26 mouse cellular contexts compared by ENCODE assay signal in genomic region chr7:92884998-92885660, GRCm38 (mm10). TPM values are rescaled to one million over a fixed set of nuclear protein-coding genes. Genes with fewer than 3 reads are reported as not detected.
DNase-seq lines count a peak whose midpoint lies in the region; ATAC-seq lines count a peak whose summit lies in the region.
"Had no signal": no experiment of that assay in that cellular context is flagged by ENCODE, and none has a peak within 500 bp of the region (broad histone marks: within the 10 kb centered on the region; RNA-seq: fewer than 3 reads in every experiment).

No protein-coding gene starts in this region.

- no peaks in the 10 kb centered on the region for H3K9me3 ChIP-seq in heart, embryonic 11.5 days (replicated peaks; ENCODE audit: control insufficient read depth, low read length)
- H3K9me3 ChIP-seq in megakaryocyte, embryonic 14.5 days, result no peaks in the 10 kb centered on the region
- no peaks in the 10 kb centered on the region for H3K9me3 ChIP-seq in liver, embryonic 12.5 days (replicated peaks)
- H3K9me3 ChIP-seq: forebrain, embryonic 13.5 days; heart, embryonic 13.5 days; hindbrain, embryonic 13.5 days; limb, embryonic 10.5 days; neural tube, embryonic 12.5 days had no signal

- no peaks in the 10 kb centered on the region for H3K36me3 ChIP-seq in heart, embryonic 11.5 days (ENCODE audit: control insufficient read depth, insufficient read depth, low read length)
- peaks cover 57% of the 10 kb centered on the region for H3K36me3 ChIP-seq in megakaryocyte, embryonic 14.5 days (replicated peaks; ENCODE audit: low read length)
- H3K36me3 ChIP-seq in liver, embryonic 12.5 days, result peaks cover 32% of the 10 kb centered on the region
- H3K36me3 ChIP-seq: heart, embryonic 13.5 days; hindbrain, embryonic 13.5 days; neural tube, embryonic 12.5 days had no signal

- ATAC-seq in heart, embryonic 11.5 days (replicated peaks; ENCODE audit: insufficient number of reproducible peaks, low FRiP score, low TSS enrichment), result no peak
- no peak for ATAC-seq in megakaryocyte, adult 5-6 weeks (ENCODE audit: poor library complexity, severe bottlenecking)
- ATAC-seq in liver, embryonic 12.5 days, result no peak
- ATAC-seq: CD4-positive, CD25-positive, alpha-beta regulatory T cell, adult 4 months; forebrain, embryonic 13.5 days; Patski had no signal

- 86% methylated on average over 6 of the region's 6 CpGs for WGBS in heart, embryonic 11.5 days (ENCODE audit: insufficient replicate concordance)
- 73% methylated on average over 6 of the region's 6 CpGs for WGBS in liver, embryonic 12.5 days (ENCODE audit: insufficient replicate concordance)

- H3K27ac ChIP-seq in heart, embryonic 11.5 days (ENCODE audit: low read depth, low read length), result 0 out of 2 replicates have a peak overlapping the region, but pooled peaks have one; percentile 41
- H3K27ac ChIP-seq in liver, embryonic 12.5 days, result peak overlapping the region; percentile 88
- H3K27ac ChIP-seq: forebrain, embryonic 13.5 days; hindbrain, embryonic 13.5 days; limb, embryonic 10.5 days; neural tube, embryonic 12.5 days; stomach, postnatal 0 days had no signal

- intact Hi-C loops in heart, postnatal 14 days (cut with DNase I), result no loop called here

- H3K27me3 ChIP-seq in heart, embryonic 11.5 days (ENCODE audit: control insufficient read depth, insufficient read depth, low read length), result no peaks in the 10 kb centered on the region
- H3K27me3 ChIP-seq in megakaryocyte, embryonic 14.5 days (replicated peaks), result no peaks in the 10 kb centered on the region
- no peaks in the 10 kb centered on the region for H3K27me3 ChIP-seq in liver, embryonic 12.5 days (replicated peaks)
- H3K27me3 ChIP-seq: forebrain, embryonic 13.5 days; heart, embryonic 13.5 days; hindbrain, embryonic 13.5 days; neural tube, embryonic 12.5 days; Patski had no signal

- H3K4me3 ChIP-seq in heart, embryonic 11.5 days (ENCODE audit: low read depth, low read length), result no peak overlapping the region
- peak overlapping the region; percentile 29 for H3K4me3 ChIP-seq in megakaryocyte, embryonic 14.5 days (replicated peaks)
- H3K4me3 ChIP-seq in liver, embryonic 12.5 days, result no peak overlapping the region
- H3K4me3 ChIP-seq: forebrain, embryonic 13.5 days; heart, embryonic 13.5 days; hindbrain, embryonic 13.5 days; limb, embryonic 10.5 days; neural tube, embryonic 12.5 days had no signal

- no peak for DNase-seq in heart, postnatal 14 days
- DNase-seq in B cell, adult 2 months, result no peak
- DNase-seq in urinary bladder, postnatal 10 days (ENCODE audit: low spot score), result no peak
- no peak for DNase-seq in heart, adult 8-10 months (ENCODE audit: low spot score)
- DNase-seq: adrenal gland, postnatal 36 days; cerebellum, adult 18-20 months; cerebellum, postnatal 14 days; gastrocnemius, postnatal 10 days; heart, adult 11 months; lung, postnatal 14 days; midbrain, embryonic 14.5 days; right cerebral cortex, postnatal 14 days; thymus, adult 2 months; thymus, postnatal 4 days had no signal

- H3K9ac ChIP-seq in heart, embryonic 11.5 days (ENCODE audit: low read depth, low read length), result no peak overlapping the region
- peak overlapping the region; percentile 1; the same call in 1 of the 2 replicates for H3K9ac ChIP-seq in liver, embryonic 12.5 days
- H3K9ac ChIP-seq: forebrain, embryonic 13.5 days; heart, embryonic 13.5 days; hindbrain, embryonic 13.5 days; neural tube, embryonic 12.5 days had no signal

- H3K4me1 ChIP-seq in heart, embryonic 11.5 days (ENCODE audit: control insufficient read depth, insufficient read depth, low read length), result 0 out of 2 replicates have a peak, but pooled peaks cover 3% of the 10 kb centered on the region
- peaks cover 86% of the 10 kb centered on the region for H3K4me1 ChIP-seq in megakaryocyte, embryonic 14.5 days
- H3K4me1 ChIP-seq in liver, embryonic 12.5 days, result peaks cover 86% of the 10 kb centered on the region
- H3K4me1 ChIP-seq: forebrain, embryonic 13.5 days; hindbrain, embryonic 13.5 days; neural tube, embryonic 12.5 days had no signal

- H3K4me2 ChIP-seq in heart, embryonic 11.5 days, result no peak overlapping the region
- H3K4me2 ChIP-seq in liver, embryonic 12.5 days, result peak overlapping the region; percentile 54
- H3K4me2 ChIP-seq: forebrain, embryonic 13.5 days; heart, embryonic 13.5 days; hindbrain, embryonic 13.5 days; neural tube, embryonic 12.5 days had no signal

RNA-seq across cellular contexts. Expression of gene Prcp, which starts 10.9 kb away (rescaled TPM):
- polyA plus RNA-seq in heart, embryonic 11.5 days (2014; fragmentation: Nextera tagmentation; extraction: Ambion mirVana), result 17.5 and 18.2 TPM in 2 replicates
- total RNA-seq in heart, postnatal 14 days (2021), result 10 to 100 TPM; 36.6 to 39.2 TPM
- 16.8 and 36.1 TPM in 2 replicates for polyA plus RNA-seq in megakaryocyte, embryonic 14.5 days (2012; ENCODE audit: insufficient read depth, low replicate concordance)
- 187 and 192 TPM in 2 replicates for total RNA-seq in megakaryocyte, adult 5-6 weeks (2015)
- 64.8 and 78.7 TPM in 2 replicates for total RNA-seq in megakaryocyte, adult 5-6 weeks (2017)
- polyA plus RNA-seq in liver, embryonic 12.5 days (2016; fragmentation: Nextera tagmentation; extraction: Ambion mirVana), result 18.2 and 20.0 TPM in 2 replicates
- total RNA-seq in heart, adult 8-10 months (2022), result 10 to 100 TPM in 2 of 4 experiments, 1 to 10 TPM in 2; 6.4 to 11.4 (median 9.2) TPM

RNA-seq across cellular contexts. Expression of gene Ddias, which starts 11.1 kb away (rescaled TPM):
- polyA plus RNA-seq in heart, embryonic 11.5 days (2014; fragmentation: Nextera tagmentation; extraction: Ambion mirVana), result 11.3 and 11.7 TPM in 2 replicates
- 1 to 10 TPM in 1 of 2 experiments, under 1 TPM in 1; 0.88 to 1.1 TPM for total RNA-seq in heart, postnatal 14 days (2021)
- polyA plus RNA-seq in megakaryocyte, embryonic 14.5 days (2012; ENCODE audit: insufficient read depth, low replicate concordance), result 0.22 TPM in 1 of 2 replicates, not detected in the other
- 11.7 and 12.7 TPM in 2 replicates for total RNA-seq in megakaryocyte, adult 5-6 weeks (2015)
- 12.0 and 15.2 TPM in 2 replicates for total RNA-seq in megakaryocyte, adult 5-6 weeks (2017)
- 15.5 and 16.1 TPM in 2 replicates for polyA plus RNA-seq in liver, embryonic 12.5 days (2016; fragmentation: Nextera tagmentation; extraction: Ambion mirVana)
- total RNA-seq in heart, adult 8-10 months (2022), result under 1 TPM; 0.16 to 0.41 (median 0.33) TPM

Comparison
In these comparisons a context has a peak if more than half of its experiments do, and no peak if none do; other contexts are left out.
1. RNA of gene Ddias, which starts 11.1 kb away (total RNA-seq): 11.7 to 15.2 TPM in megakaryocyte, adult 5-6 weeks; 0.88 to 1.1 TPM in heart, postnatal 14 days and 0.16 to 0.41 TPM in heart, adult 8-10 months; every median in the first group is over 4 times any median in the second.